Mouse (Mus musculus) bone marrow, adult 2 months (tissue): ENCODE data around the gene Jazf1.

Experiments
- CTCF ChIP-seq: fragments of 200-500 bp; IDR thresholded peaks from 2 replicates; pipeline ENCODE4 v1.5.1; 2011; ENCODE audit warnings: low read length, control low read depth; ENCODE audit not compliant: control insufficient read depth, insufficient read depth
- POLR2A ChIP-seq: fragments of 200-500 bp; IDR thresholded peaks from 2 replicates; pipeline ENCODE4 v1.6.1; 2011; ENCODE audit warnings: low read depth, mild to moderate bottlenecking, control low read depth, low read length, borderline replicate concordance; ENCODE audit not compliant: control insufficient read depth

DNA sequence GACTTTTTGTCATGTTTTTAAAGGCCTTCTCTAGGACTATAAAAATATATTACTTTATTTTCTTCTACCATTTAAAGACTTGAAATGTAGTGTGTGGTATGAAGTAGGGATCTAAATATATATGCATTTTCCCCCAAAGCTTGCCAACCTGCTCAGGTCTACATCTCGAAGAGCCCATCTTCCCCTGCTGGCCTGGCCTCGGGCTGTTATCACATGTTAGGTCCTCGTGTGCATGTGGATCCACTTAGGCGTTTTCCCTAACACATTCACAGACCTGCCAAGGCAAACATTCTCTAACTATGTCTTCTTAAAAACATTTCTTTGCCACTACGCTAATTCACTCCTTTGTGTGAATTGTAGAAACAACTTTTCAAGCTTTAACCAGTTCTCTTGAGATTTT, 125.9 kb downstream of the Jazf1 start:
- no peak for TF ChIP-seq POLR2A
- TF ChIP-seq CTCF = no peak
